Mouse (Mus musculus) lung, postnatal 0 days (tissue): ENCODE data around the gene Ovgp1.

ENCODE experiments used
- CTCF ChIP-seq: IDR thresholded peaks from 2 replicates; pipeline ENCODE4 v1.5.1; 2016; ENCODE audit warnings: antibody characterized with exemption, mild to moderate bottlenecking
- EP300 ChIP-seq: IDR thresholded peaks from 2 replicates; pipeline ENCODE4 v1.6.1; 2016; ENCODE audit warnings: antibody characterized with exemption, mild to moderate bottlenecking, control low read depth

GRCm38 (mm10) chr3:105936111-105936510, 37.4 kb upstream of the Ovgp1 start:
- no peak for TF ChIP-seq CTCF
- no peak for TF ChIP-seq EP300
